Mouse (Mus musculus) heart, embryonic 14.5 days (tissue): Measurements from ENCODE around the gene Col11a2. TPM values are rescaled to one million over a fixed set of nuclear protein-coding genes. Genes with fewer than 3 reads are reported as not detected.

Source experiments
- ATAC-seq: fragments of 200-750 bp; cut with Nextera tagmentation; 2 replicates; pipeline ENCODE4 v1.8.0; 2017; ENCODE audit warnings: low read depth, moderate TSS enrichment; ENCODE audit not compliant: insufficient number of reproducible peaks, insufficient read depth, low FRiP score
- H3K27ac ChIP-seq, 2 experiments: fragments of 200-500 bp in 1 of 2; fragments of 300-500 bp in 1 of 2; sonication (generic) in 1 of 2; replicated peaks in 1 of 2; 2 replicates each; pipeline ENCODE4 v1.5.1; 2012 to 2014; ENCODE audit warnings: low read depth in 2 of 2, low read length in 2 of 2, control low read depth in 1 of 2, mild to moderate bottlenecking in 1 of 2, mixed read lengths in 1 of 2; ENCODE audit not compliant: control insufficient read depth in 1 of 2, insufficient read depth in 1 of 2
- H3K27me3 ChIP-seq: fragments of 300-500 bp; sonication (generic); 2 replicates; pipeline ENCODE4 v1.6.1; 2014; ENCODE audit warnings: mild to moderate bottlenecking, low read length, control low read depth; ENCODE audit not compliant: control insufficient read depth, insufficient read depth
- H3K36me3 ChIP-seq: fragments of 300-500 bp; sonication (generic); 2 replicates; pipeline ENCODE4 v1.6.1; 2014; ENCODE audit warnings: mild to moderate bottlenecking, control low read depth, low read length, mixed read lengths; ENCODE audit not compliant: control insufficient read depth, insufficient read depth
- H3K4me1 ChIP-seq, 2 experiments: fragments of 200-500 bp in 1 of 2; fragments of 300-500 bp in 1 of 2; sonication (generic) in 1 of 2; 2 replicates each; pipeline ENCODE4 v1.6.1; 2012 to 2014; ENCODE audit warnings: low read length in 2 of 2, control low read depth in 1 of 2, mixed read lengths in 1 of 2; ENCODE audit not compliant: control insufficient read depth in 2 of 2, insufficient read depth in 2 of 2
- H3K4me2 ChIP-seq: fragments of 300-500 bp; sonication (generic); 2 replicates; pipeline ENCODE4 v1.6.1; 2014; ENCODE audit warnings: mild to moderate bottlenecking, low read length
- H3K4me3 ChIP-seq, 2 experiments: fragments of 200-500 bp in 1 of 2; fragments of 300-500 bp in 1 of 2; sonication (generic) in 1 of 2; 2 replicates each; pipeline ENCODE4 v1.5.1; 2012 to 2014; ENCODE audit warnings: low read length in 2 of 2, mild to moderate bottlenecking in 2 of 2, control low read depth in 1 of 2, low read depth in 1 of 2, moderate library complexity in 1 of 2; ENCODE audit not compliant: control insufficient read depth in 1 of 2, insufficient read depth in 1 of 2
- H3K9ac ChIP-seq: fragments of 300-500 bp; sonication (generic); 2 replicates; pipeline ENCODE4 v1.6.1; 2014; ENCODE audit warnings: mild to moderate bottlenecking, low read length
- H3K9me3 ChIP-seq: fragments of 300-500 bp; sonication (generic); 2 replicates; pipeline ENCODE4 v1.6.1; 2016; ENCODE audit warnings: low read length, control low read depth; ENCODE audit not compliant: control insufficient read depth
- WGBS: fragments of 180-500 bp; shearing (Covaris S2); extraction: QIAGEN DNeasy Blood & Tissue Kit; methylation state at CpG from one replicate; pipeline ENCODE4 v1.1.7; 2014; 5-methylcytosine and 5-hydroxymethylcytosine counted together
- polyA plus RNA-seq: library from polyadenylated mRNA; unstranded; fragments of >200 nt; fragmentation: Nextera tagmentation; extraction: Ambion mirVana; gene quantifications from 2 replicates; pipeline ENCODE4 v1.2.1, GENCODE M21; 2014

Col11a2 gene
- polyA plus RNA-seq, 1 experiment from 2014 or later = 0.51 TPM

DNA sequence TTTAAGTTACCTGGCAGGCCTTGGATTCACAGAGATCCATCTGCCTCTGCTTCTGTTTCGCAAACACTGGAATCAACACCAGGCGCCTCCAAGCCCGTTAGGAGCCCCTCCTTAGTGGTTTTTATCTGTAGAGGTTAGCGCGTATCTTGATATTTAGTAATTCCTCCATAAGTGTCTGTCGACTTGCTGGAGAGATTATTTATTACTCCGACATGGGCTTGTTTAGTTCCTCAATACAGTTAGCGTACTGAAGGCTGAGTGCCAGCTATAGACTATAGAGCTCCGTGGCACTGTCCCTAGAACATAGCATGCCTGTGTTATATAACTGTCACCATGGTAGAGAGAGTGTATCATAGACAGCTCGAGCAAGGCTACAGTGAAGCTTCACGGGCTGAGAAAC is 48.9 kb downstream of the Col11a2 start:
- Histone ChIP-seq H3K4me2 (no peak overlapping the region), H3K27me3 (peaks cover 5% of the 10 kb centered on the region), H3K9ac (no peak overlapping the region), H3K36me3 (no peaks in the 10 kb centered on the region), H3K4me1 (peaks cover 0 to 5% of the 10 kb centered on the region in 2 experiments; a peak in 1 of 4 replicates), H3K9me3 (no peaks in the 10 kb centered on the region), H3K27ac (no peak overlapping the region), H3K4me3 (no peak overlapping the region)
- WGBS = 45% methylated on average over 11 of the region's 11 CpGs
- ATAC-seq = no peak

DNA sequence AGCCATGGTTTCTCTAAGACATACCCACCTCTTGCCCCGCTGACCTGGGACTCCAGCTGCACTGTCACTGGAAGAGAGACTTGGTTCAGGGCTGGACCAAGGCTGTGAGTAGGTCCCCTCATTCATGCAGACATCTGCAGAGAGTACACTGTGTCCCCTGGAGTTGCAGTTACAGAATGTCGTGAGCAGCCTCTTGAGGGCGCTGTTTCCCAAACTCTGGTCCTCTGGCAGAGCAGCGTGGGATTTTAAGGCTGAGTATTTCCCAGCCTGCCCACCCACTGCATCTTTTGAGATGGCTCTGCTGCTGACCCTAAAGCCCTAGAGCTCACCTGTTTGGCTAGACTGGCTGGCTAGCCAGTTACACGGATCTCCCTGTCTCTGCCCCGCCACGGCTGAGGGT is 51.7 kb downstream of the Col11a2 start:
- 54% methylated on average over 7 of the region's 7 CpGs for WGBS
- Histone ChIP-seq H3K9ac (no peak overlapping the region), H3K9me3 (no peaks in the 10 kb centered on the region), H3K27ac (no peak overlapping the region), H3K4me1 (peaks cover 0 to 11% of the 10 kb centered on the region in 2 experiments; a peak in 2 of 4 replicates), H3K4me3 (no peak overlapping the region), H3K36me3 (no peaks in the 10 kb centered on the region), H3K4me2 (no peak overlapping the region), H3K27me3 (no peaks in the 10 kb centered on the region; the same call in 1 of the 2 replicates)
- no peak for ATAC-seq

DNA sequence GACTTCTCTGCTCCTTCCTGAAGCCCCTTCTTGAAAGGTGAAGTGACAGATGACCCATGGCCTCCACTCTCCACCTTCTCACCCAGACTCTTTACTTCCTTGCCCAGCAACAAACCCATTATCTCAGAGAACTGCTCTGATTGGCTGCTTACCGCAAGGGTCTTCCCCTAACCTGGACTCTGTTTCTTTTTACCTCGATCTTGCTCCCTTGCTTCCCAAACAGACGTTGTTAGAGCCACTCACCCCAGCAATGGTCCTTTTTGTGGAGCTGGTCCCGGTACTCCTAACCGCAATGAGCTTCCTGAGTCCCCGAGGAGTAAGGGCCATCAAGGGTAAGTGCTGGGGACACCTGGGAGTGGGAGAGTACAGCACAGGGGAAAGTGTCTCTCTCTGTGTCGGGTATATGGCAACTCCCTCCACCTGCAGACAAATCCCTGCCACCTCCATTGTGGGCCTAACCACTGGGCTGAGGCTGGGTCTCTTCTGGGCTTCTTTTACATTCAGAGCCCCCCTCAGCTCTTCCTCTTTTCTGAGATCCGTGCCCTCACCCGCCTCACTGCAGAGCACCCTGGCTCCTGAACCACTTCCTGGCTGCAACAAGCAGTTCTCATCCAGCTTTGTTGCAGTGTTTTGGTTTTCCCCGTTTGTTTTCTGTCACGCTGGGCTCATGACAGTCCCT is 53.1 kb downstream of the Col11a2 start, which contains the start of gene H2-Oa:
H2-Oa (plus strand) TSS at position 144 of the 679 bp plus-strand sequence.
- H3K27ac ChIP-seq = no peak within 1 kb of the TSS
- no peaks in the 10 kb centered on the region for H3K27me3 ChIP-seq
- no peak for ATAC-seq
- H3K4me3 ChIP-seq = no peak within 1 kb of the TSS
- no peak within 1 kb of the TSS for H3K9ac ChIP-seq
- H3K36me3 ChIP-seq = no peaks in the 10 kb centered on the region
- WGBS = 32% methylated on average over 11 of the region's 11 CpGs
- H3K4me2 ChIP-seq = no peak within 1 kb of the TSS
- no peaks in the 10 kb centered on the region for H3K9me3 ChIP-seq
- H3K4me1 ChIP-seq = peaks cover 0 to 11% of the 10 kb centered on the region in 2 experiments; a peak in 2 of 4 replicates

DNA sequence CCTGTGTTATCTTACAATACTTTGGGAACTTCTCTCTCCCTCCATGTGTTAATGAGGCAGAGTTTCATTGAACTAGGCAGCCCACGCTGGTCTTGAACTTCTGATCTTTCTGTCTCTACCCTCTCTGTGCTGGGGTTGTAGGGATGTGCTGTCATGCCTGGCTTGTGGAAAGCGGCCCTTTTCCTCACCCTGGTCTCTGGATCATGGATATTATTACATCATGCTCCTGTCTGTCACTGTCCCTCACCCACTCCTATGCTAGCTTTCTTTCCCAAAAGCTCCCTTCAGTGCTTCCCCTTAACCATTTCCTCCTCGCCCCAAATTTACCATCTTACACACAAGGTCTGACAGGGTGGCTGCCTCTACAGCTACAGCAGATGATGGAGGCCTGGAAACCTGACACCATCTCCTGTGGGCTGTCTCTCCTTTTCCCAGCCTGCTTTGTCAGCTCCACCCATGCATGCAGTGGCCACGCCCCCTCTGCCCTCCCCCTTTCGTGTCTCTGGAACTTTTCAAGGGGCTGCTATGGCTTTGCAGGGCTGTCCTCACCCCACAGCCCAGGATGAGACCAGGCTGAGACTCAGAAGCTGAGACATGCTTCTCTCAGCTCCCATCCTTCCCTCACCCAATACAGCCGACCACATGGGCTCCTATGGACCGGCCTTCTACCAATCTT is 54.1 kb downstream of the Col11a2 start:
- ATAC-seq = peak; percentile 52
- WGBS = 25% methylated on average over 7 of the region's 7 CpGs
- 0 out of 2 replicates have a peak overlapping the region, but pooled peaks have one; percentile 11 for H3K4me2 ChIP-seq

DNA sequence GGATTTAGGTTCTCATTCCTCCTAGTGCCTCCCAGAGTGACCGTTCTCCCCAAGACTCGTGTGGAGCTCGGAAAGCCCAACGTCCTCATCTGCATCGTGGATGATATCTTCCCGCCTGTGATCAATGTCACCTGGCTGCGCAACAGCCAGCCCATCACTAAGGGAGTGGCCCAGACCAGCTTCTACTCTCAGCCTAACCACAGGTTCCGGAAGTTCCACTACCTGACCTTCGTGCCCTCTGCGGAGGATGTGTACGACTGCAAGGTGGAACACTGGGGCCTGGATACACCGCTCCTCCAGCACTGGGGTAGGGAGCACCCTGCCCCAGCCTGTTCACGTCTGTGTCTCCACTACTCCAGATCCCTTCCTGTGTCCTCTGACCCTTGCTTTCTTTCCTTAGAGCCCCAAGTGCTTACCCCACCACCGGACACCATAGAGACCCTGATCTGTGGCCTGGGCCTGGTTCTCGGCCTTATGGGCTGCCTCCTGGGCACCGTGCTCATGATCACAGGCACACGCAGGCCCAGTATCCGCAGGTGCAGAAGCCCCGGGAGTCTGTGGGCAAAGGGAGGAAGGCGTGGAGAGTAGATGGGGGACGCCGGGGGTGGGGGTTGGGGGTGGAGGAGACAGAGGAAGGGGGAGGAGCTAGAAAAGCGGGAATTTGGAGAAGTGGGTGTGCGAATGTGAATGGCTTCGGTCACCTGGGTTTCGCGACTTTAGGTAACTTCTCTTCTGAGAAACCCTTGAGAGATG is 55.2 kb downstream of the Col11a2 start:
- no peak for ATAC-seq
- H3K4me1 ChIP-seq = peaks cover 6 to 15% of the 10 kb centered on the region in 2 experiments; a peak in 2 of 4 replicates
- no peak overlapping the region for H3K27ac ChIP-seq
- WGBS = 82% methylated on average over 27 of the region's 27 CpGs
- H3K9me3 ChIP-seq = no peaks in the 10 kb centered on the region
- no peaks in the 10 kb centered on the region for H3K36me3 ChIP-seq
- H3K4me3 ChIP-seq = no peak overlapping the region
- no peaks in the 10 kb centered on the region for H3K27me3 ChIP-seq
- H3K9ac ChIP-seq = no peak overlapping the region
- no peak overlapping the region for H3K4me2 ChIP-seq

More for the DNA sequence above, 54.1 kb downstream of the Col11a2 start:
- Histone ChIP-seq H3K27me3 (no peaks in the 10 kb centered on the region), H3K4me3 (no peak overlapping the region), H3K4me1 (peaks cover 0 to 11% of the 10 kb centered on the region in 2 experiments; a peak in 2 of 4 replicates), H3K27ac (no peak overlapping the region), H3K36me3 (no peaks in the 10 kb centered on the region), H3K9ac (no peak overlapping the region), H3K9me3 (no peaks in the 10 kb centered on the region)

DNA sequence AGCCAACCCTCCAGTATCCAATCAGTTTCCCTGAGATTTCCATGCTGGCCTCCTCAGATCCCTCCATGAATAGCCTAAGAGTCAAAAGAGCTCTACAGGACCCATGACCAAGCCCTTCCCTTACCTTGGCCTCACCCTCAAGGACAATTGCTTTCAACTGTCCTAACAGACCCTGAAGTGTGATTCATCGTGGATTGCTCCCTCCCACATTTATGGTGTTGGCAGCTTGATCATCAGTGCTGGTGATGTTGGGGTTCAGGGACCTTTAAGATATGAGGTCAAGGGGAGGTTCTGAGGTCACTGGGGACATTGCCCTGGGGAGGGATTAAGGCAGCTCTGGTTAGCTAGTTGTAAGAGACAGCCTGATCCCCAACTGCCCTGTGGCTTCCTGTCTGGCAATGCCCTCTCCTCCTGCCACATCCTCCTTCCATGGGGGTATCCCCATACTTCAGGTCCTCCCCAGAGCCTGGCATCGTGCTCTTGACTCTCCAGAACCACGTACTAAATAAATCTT is 57.3 kb downstream of the Col11a2 start:
- no peak overlapping the region for H3K27ac ChIP-seq
- H3K36me3 ChIP-seq = no peaks in the 10 kb centered on the region
- WGBS = 65% methylated on average over 3 of the region's 3 CpGs
- H3K27me3 ChIP-seq = no peaks in the 10 kb centered on the region
- H3K9ac ChIP-seq = no peak overlapping the region
- H3K9me3 ChIP-seq = no peaks in the 10 kb centered on the region
- ATAC-seq = no peak
- no peak overlapping the region for H3K4me2 ChIP-seq
- H3K4me3 ChIP-seq = no peak overlapping the region
- H3K4me1 ChIP-seq = peaks cover 6 to 15% of the 10 kb centered on the region in 2 experiments; a peak in 2 of 4 replicates

DNA sequence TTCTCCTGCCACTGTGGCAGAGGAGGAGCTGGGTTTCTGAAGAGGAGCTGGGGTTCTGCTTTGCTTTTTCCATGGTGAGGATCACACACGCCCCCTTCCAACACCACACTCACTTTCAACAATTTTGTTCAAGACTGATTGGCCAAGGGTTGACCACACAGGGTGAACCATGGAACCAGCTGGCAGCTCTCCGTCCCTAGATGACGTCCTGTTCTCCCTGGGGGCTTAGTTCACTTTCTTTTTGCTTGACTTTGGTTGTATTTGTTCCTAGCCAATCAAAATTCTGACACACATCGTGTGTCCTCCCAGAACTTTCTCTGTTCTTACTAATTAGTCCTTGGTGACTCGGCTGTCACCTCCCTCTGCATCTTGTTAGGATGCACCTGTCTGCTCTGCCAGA is 58.0 kb downstream of the Col11a2 start:
- ATAC-seq = no peak

More for the DNA sequence above, 58.0 kb downstream of the Col11a2 start:
- H3K36me3 ChIP-seq = no peaks in the 10 kb centered on the region
- no peak overlapping the region for H3K4me2 ChIP-seq
- no peak overlapping the region for H3K9ac ChIP-seq
- no peak overlapping the region for H3K27ac ChIP-seq
- H3K9me3 ChIP-seq = no peaks in the 10 kb centered on the region
- peaks cover 6 to 13% of the 10 kb centered on the region in 2 experiments; a peak in 2 of 4 replicates for H3K4me1 ChIP-seq
- 68% methylated on average over 5 of the region's 5 CpGs for WGBS
- H3K27me3 ChIP-seq = no peaks in the 10 kb centered on the region
- no peak overlapping the region for H3K4me3 ChIP-seq
